18 mouse cellular contexts compared by ENCODE assay signal in the genomic region with DNA sequence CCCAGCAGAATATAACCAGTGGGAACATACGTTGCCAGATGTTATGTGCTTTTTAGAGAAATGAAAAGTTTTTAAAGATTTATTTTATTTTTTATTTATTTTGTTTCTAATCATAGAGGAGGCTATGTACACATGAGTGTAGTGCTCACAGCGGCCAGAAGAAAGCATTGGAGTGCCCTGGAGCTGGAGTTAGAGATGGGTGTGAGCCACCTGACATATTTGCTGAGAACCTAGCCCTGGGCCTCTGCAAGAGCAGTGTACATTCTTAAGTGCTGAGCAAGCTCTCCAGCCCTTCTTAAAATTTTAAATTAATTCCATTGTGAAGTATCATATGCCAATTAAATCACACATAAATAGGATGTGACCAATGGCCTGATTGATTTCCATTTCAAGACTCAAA.
"Had no signal": no experiment of that assay in that cellular context is flagged by ENCODE, and none has a peak within 500 bp of the region (broad histone marks: within the 10 kb centered on the region; RNA-seq: fewer than 3 reads in every experiment).

No protein-coding gene starts in this region.

- ATAC-seq: liver, embryonic 12.5 days; midbrain, embryonic 16.5 days had no signal

- DNase-seq: lung, embryonic 14.5 days; midbrain, embryonic 14.5 days; retina, postnatal 1 day; right cerebral cortex, adult 18-20 months; right cerebral cortex, postnatal 25 days; right cerebral cortex, postnatal 4 days; spleen, adult 18-20 months; thymus, adult 18-20 months; thymus, postnatal 14 days; thymus, postnatal 36 days had no signal

- H3K4me2 ChIP-seq: liver, embryonic 12.5 days; lung, embryonic 14.5 days; midbrain, embryonic 12.5 days; neural tube, embryonic 13.5 days; neural tube, embryonic 15.5 days had no signal

- H3K4me3 ChIP-seq: liver, embryonic 12.5 days; midbrain, embryonic 10.5 days; midbrain, embryonic 12.5 days; myocyte; neural tube, embryonic 13.5 days; neural tube, embryonic 15.5 days had no signal

- H3K36me3 ChIP-seq: liver, embryonic 12.5 days; midbrain, embryonic 10.5 days; midbrain, embryonic 12.5 days; neural tube, embryonic 13.5 days; neural tube, embryonic 15.5 days had no signal

- H3K27ac ChIP-seq: liver, embryonic 12.5 days; liver, embryonic 14.5 days; midbrain, embryonic 10.5 days; midbrain, embryonic 12.5 days; neural tube, embryonic 13.5 days; neural tube, embryonic 15.5 days had no signal

- H3K4me1 ChIP-seq: liver, embryonic 12.5 days; midbrain, embryonic 10.5 days; midbrain, embryonic 12.5 days; neural tube, embryonic 13.5 days; neural tube, embryonic 15.5 days had no signal

- H3K27me3 ChIP-seq: liver, embryonic 12.5 days; midbrain, embryonic 12.5 days; neural tube, embryonic 13.5 days; neural tube, embryonic 15.5 days had no signal

- H3K9me3 ChIP-seq: liver, embryonic 12.5 days; midbrain, embryonic 10.5 days; midbrain, embryonic 12.5 days; neural tube, embryonic 13.5 days; neural tube, embryonic 15.5 days had no signal

- H3K9ac ChIP-seq: liver, embryonic 12.5 days; liver, embryonic 14.5 days; lung, embryonic 14.5 days; midbrain, embryonic 12.5 days; neural tube, embryonic 13.5 days; neural tube, embryonic 15.5 days had no signal
